Mouse (Mus musculus) layer of hippocampus, postnatal 10 days (tissue): ENCODE data around the gene Dennd1a. TPM values are rescaled to one million over a fixed set of nuclear protein-coding genes. Genes with fewer than 3 reads are reported as not detected.

Source experiments
- DNase-seq, 2 experiments: peaks; one replicate each; pipeline ENCODE4 v3.0.0; 2021; ENCODE audit warnings: low spot score in 2 of 2
- total RNA-seq, 2 experiments: library from RNA; stranded (reverse); gene quantifications; 2 replicates each; pipeline ENCODE4 v1.2.3; 2021

The Dennd1a gene
- total RNA-seq, 2 experiments from 2014 or later, result 71.8 to 72.8 TPM

- no peak for DNase-seq
These were observed 161.4 kb downstream of the Dennd1a start for GRCm38 (mm10) chr2:38125671-38126382.

GRCm38 (mm10) chr2:38124727-38125126, 162.5 kb downstream of the Dennd1a start:
- DNase-seq, result no peak

GRCm38 (mm10) chr2:38115000-38115399, 172.2 kb downstream of the Dennd1a start:
- no peak for DNase-seq

- peak; percentile 34 to 50 for DNase-seq
These were observed 175.4 kb downstream of the Dennd1a start for GRCm38 (mm10) chr2:38111655-38112351.

GRCm38 (mm10) chr2:38108586-38108985, 178.6 kb downstream of the Dennd1a start:
- no peak for DNase-seq

DNA sequence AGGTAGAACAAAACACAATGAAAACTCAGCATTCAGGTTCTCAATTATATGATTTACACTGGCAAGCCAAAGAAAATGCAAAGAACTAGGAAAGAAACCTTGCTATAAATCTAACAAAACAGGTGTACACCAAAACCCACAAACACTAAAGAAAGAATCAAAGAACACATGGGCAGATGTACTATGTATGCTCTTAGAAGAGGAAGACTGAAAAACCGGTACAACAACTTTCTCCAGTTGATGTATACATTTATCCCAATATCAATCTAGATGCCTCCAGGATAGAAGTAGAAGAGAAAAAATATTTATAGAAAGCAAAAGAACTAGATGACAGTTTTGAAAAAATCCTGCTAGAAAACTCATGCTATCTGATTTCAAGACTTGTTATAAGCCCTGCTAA, 184.5 kb downstream of the Dennd1a start:
- no peak for DNase-seq

- peak; percentile 40 to 45 for DNase-seq
These were observed 186.9 kb downstream of the Dennd1a start for GRCm38 (mm10) chr2:38100289-38100688.

DNA sequence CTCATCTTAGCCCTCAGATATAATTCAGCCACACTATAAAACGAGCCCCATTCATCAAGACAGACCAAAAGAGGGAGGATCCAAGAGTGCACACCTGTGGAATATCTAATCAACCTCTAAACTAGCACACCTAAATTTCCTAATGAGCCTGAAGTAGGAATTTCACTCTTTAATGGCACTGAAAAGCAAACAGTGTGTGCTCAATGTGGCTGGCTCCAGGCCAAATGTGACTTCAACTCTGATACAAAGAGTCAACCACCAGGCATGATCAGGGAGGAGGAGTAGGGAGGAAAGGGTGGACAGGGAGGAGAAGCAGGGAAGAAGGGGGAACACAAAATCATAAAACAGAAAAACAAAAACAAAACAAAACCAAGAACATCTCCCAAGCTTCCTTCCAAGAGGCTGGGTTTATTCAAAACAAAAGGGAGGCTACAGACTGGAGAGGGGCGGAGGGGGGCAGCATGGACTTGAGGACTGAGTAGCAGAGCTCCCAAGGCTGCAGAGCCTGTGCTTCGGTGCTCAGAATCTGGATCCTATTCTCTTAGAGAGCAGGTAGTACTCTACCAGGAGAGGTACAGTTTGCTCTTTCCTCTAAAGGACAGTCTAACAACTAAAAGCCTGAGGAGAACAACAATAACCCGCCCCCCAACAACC, 187.9 kb downstream of the Dennd1a start:
- peak in 1 of 2 experiments; percentile 37 for DNase-seq

- DNase-seq, result no peak
These were observed 189.7 kb downstream of the Dennd1a start for GRCm38 (mm10) chr2:38097469-38097868.

DNA sequence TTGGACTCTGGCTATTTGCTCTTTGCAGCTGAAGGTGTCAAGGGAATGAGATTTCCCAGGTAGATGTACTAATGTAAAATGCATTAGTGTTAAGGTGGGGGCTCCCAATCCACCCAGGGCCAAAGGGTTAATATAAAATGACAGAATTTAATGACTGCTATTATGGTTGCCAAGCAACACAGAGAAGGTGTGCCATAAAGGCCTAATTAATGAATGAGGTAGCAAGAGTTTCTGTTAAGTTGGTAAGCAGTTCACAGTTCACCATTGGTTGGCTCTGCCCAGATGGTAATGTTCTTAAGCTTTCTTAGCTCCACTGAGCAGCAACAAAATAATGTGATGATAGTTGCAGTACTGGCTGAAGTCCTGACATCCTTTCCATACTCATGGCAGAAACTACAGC, 190.9 kb downstream of the Dennd1a start:
- no peak for DNase-seq

DNA sequence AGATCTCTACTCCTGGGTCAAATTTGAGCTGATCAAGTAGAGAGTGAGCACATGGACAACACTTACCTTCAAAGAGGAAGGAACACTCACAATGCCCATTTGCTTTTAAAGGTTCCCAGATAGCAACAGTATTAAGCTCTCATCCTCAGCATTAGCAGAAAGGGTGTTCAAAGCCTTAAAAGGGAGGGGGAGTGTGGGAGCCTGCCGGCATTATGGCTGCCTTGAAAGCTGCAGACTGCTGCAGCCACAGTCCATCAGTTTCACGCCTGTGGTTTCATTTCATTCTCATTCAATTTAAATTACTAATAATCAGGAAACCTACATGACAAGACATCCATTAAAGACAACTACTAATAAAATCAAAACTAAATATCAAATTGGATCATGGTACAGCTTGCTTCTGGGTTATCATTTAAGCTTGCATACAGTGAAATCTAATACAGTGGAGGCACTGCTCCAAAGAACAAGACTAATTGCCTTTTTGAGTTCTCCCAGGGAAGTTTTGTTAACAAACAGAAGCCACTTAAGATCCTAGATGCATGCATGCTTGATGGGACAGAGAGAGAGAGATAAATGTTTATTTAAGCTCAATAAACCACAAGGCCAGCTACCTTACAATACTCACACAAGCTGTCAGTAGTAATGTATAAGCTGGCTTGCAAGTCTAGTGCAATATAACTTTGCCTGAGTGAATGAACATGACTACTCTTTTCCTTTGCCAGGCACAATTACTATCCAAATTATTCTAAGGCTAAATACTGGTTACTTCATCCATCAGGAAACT, 192.6 kb downstream of the Dennd1a start:
- no peak for DNase-seq

DNA sequence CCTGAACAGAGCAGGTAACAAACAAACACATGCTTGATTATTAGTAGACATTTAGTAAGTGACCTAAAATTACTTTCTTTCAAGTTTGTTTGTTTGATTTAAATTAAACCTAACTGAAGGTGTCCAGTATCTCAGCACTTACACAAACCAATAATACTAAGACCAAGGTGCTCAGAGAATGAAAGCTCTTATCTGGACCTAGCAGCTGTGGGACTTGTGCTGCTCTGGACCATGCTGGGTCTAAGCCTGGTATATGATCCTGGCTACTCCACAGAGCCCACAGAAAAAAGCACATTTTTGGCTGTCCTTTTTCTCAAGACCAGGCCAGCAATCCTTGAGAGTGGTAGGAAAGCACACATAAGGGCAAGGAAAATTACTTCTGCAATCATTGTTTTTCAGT, 193.2 kb downstream of the Dennd1a start:
- DNase-seq, result no peak

DNA sequence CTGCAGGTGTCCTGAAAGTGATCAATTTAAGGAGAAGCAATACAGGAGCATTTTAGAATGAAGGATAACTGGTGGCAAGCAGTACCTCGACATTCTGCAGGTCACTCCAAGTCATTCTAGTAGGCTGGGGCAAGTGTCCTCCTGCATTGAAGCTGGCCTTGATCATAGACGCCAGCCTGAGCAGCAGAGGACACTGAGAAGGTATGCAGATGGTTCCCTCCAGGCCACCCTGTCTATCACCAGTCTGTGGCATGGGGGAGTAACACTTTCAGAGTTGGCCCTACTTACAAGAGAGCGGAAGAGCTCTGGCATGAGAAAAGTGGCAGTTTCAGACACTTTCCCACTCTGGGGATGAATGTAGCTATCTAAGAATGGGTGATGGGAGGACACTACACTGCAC, 193.9 kb downstream of the Dennd1a start:
- no peak for DNase-seq

GRCm38 (mm10) chr2:38088346-38088745, 198.8 kb downstream of the Dennd1a start:
- DNase-seq, result no peak

DNA sequence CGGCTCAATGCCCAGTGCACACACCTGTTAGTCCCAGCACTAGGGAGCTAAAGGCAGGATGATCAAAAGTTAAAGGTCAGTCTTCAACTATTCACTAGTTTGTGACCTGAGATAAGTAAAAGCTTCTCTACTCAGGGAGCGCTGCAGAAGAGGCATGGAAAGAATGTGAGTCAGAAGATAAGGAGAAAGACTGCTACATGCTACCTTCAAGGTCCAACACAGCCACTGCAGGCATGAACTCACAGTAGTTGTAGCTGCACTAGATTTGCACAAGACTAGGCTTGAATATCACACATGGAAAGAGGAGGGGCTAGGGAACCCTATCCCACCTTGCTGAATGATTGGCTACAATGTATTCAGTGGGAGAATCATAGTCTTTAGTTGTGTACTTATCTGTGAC, 202.1 kb downstream of the Dennd1a start:
- no peak for DNase-seq

DNA sequence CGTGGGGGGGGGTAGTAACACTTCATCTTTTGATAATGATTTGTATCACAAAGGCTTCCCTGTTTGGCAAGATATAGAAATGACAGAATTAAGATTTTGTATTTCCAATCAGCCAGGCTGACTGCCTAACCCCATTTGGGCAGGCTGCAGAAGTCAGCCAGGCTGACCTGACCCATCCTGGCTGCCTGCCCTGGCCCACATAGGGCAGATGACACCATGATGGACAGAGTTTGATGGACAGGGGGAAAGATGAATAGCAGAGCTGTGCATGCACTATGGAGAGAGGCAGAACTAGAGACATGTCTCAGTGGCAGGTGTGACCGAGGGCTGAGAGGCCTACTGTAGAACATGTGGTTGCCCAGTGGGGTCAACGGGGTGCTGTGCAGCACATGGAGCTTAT, 203.9 kb downstream of the Dennd1a start:
- no peak for DNase-seq

DNA sequence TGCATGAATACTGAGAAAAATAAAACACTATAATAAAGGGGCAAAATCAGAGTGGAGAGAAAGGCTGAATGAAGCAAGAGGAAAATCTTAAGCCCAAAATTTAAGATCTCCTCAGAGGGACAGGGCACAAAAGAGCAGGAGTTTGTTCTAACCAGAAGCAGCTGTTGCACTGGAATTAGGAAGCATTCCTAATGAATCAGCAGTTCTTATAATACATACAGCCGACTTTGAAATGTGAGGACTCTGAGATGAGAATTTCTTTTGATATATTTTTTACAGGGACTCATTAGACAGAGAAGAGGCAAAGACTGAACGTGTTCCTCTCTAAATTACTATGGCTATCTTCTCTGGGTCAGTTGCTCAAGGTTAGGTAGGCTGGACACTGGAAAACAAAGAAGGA, 212.7 kb downstream of the Dennd1a start:
- no peak for DNase-seq

- DNase-seq, result no peak
These were observed 215.1 kb downstream of the Dennd1a start for GRCm38 (mm10) chr2:38072061-38072460.

- DNase-seq, result no peak
These were observed 219.0 kb downstream of the Dennd1a start for GRCm38 (mm10) chr2:38068171-38068572.

- DNase-seq, result no peak
These were observed 221.3 kb downstream of the Dennd1a start for GRCm38 (mm10) chr2:38065914-38066313.

DNA sequence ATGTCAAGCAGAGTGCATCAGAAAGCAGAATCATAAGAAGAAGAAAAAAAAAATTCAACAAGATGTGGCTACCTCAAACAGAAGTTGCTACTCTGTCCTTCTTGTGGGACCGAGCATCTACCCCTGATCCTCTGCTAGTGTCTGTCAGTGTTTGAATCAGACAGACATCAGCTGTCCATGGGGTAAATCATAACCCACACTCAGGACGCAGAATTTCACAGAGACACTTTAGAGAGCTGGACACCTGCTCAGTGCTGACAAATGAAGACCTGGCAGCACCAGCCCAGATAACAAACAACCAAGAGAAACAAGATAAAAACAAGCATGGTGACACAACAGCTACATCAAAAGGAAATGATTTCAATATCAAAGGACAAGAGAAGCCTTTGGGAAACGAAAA, 222.9 kb downstream of the Dennd1a start:
- DNase-seq, result no peak

DNA sequence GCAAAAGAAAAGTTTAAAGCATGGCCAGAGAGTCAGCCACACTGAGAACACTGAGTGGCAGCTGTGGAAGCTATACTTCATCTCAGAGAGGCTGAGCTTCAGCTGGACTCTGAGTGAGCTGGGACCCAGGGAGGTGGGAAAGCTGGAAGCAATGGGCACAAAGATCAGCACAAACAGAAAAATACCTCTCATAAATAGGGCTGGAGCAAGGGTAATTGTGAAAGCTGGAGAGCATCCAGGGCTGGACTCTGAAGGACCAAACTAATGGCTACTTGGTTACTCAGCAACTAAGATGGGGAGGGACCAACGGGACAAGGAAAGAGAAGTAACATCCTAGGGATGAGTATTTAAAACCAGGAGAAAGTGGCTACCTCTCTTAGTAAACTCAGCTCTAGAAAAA, 225.0 kb downstream of the Dennd1a start:
- no peak for DNase-seq
